Comparison of ENCODE assay signal across 9 mouse cellular contexts in genomic region chr10:19578409-19578986, GRCm38 (mm10). TPM values are rescaled to one million over a fixed set of nuclear protein-coding genes. Genes with fewer than 3 reads are reported as not detected.
DNase-seq lines count a peak whose midpoint lies in the region; TF ChIP-seq lines count a peak whose summit lies in the region.
"Had no signal": no experiment of that assay in that cellular context is flagged by ENCODE, and none has a peak within 500 bp of the region (broad histone marks: within the 10 kb centered on the region; RNA-seq: fewer than 3 reads in every experiment).

No protein-coding gene starts in this region.

- H3K9ac ChIP-seq in heart, adult 2 months (ENCODE audit: low read depth, low read length): no peak overlapping the region

- H3K27ac ChIP-seq in heart, adult 2 months: no peak overlapping the region
- H3K27ac ChIP-seq in spleen, adult 2 months (ENCODE audit: insufficient read depth, low read length): peak overlapping the region; percentile 77

- H3K36me3 ChIP-seq in heart, adult 2 months (ENCODE audit: control insufficient read depth, insufficient read depth, low read length): peaks cover 8% of the 10 kb centered on the region
- no peaks in the 10 kb centered on the region for H3K36me3 ChIP-seq in spleen, adult 2 months (ENCODE audit: control insufficient read depth, insufficient read depth, low read length)

- no peak for TF ChIP-seq POLR2A in heart, adult 2 months (IDR thresholded peaks at IDR 0.05; ENCODE audit: insufficient read depth, low read depth, low read length)
- no peak for TF ChIP-seq POLR2A in spleen, adult 2 months (IDR thresholded peaks at IDR 0.05; ENCODE audit: low read depth, low read length)

- H3K4me3 ChIP-seq in heart, adult 2 months: no peak overlapping the region
- no peak overlapping the region for H3K4me3 ChIP-seq in spleen, adult 2 months (ENCODE audit: extremely low read depth, insufficient read depth, insufficient read length)

- H3K4me1 ChIP-seq in heart, adult 2 months (ENCODE audit: control insufficient read depth, insufficient read depth, low read length): peaks cover 3% of the 10 kb centered on the region
- peaks cover 11% of the 10 kb centered on the region for H3K4me1 ChIP-seq in spleen, adult 2 months (ENCODE audit: control insufficient read depth, insufficient read depth, insufficient read length)

- no peak for TF ChIP-seq EP300 in heart, adult 2 months (IDR thresholded peaks at IDR 0.05; ENCODE audit: insufficient read depth, low read depth, low read length)

- WGBS in heart, adult 2 months: 60% methylated on average over 9 of the region's 9 CpGs
- 51% methylated on average over 9 of the region's 9 CpGs for WGBS in spleen, adult 2 months

- H3K27me3 ChIP-seq in heart, adult 2 months (ENCODE audit: control insufficient read depth, insufficient read depth, low read length): no peaks in the 10 kb centered on the region
- no peaks in the 10 kb centered on the region for H3K27me3 ChIP-seq in spleen, adult 2 months (ENCODE audit: control insufficient read depth, insufficient read depth, low read length)

- intact Hi-C loops in heart, adult 2 months (cut with DNase I): no loop called here
- intact Hi-C loops in heart, postnatal 36 days (cut with DNase I): no loop called here

- peak; percentile 89 for DNase-seq in heart, adult 11 months
- no peak for DNase-seq in heart, adult 2 months
- DNase-seq in spleen, adult 2 months (ENCODE audit: low read depth in 1 of 2, low spot score in 2 of 2): no peak
- no peak for DNase-seq in spleen, postnatal 36 days (ENCODE audit: low spot score in 2 of 2)
- peak; percentile 31 to 57 for DNase-seq in frontal cortex, postnatal 36 days (ENCODE audit: low spot score in 2 of 2)
- peak; percentile 36 for DNase-seq in right cerebral cortex, postnatal 25 days
- DNase-seq in layer of hippocampus, adult 9-11 months: no peak
- DNase-seq in heart, postnatal 36 days: no peak

- H3K79me2 ChIP-seq in heart, adult 2 months (replicated peaks; ENCODE audit: control insufficient read depth, insufficient read depth, low read length): no peaks in the 10 kb centered on the region

- no peak for TF ChIP-seq CTCF in heart, adult 2 months (IDR thresholded peaks at IDR 0.05)
- TF ChIP-seq CTCF in spleen, adult 2 months (IDR thresholded peaks at IDR 0.05; ENCODE audit: extremely low read depth, insufficient read depth, insufficient read length, insufficient replicate concordance): no peak

RNA-seq across cellular contexts. Expression of gene Ifngr1, which starts 13.3 kb away (rescaled TPM):
- total RNA-seq in heart, adult 2 months (2021): 10 to 100 TPM; 48.2 to 51.2 TPM
- 27.2 and 40.3 TPM in 2 replicates for polyA plus RNA-seq in heart, adult 2 months (2012; rRNA removed)
- polyA plus RNA-seq in spleen, adult 2 months (2012; rRNA removed): 36.6 and 40.4 TPM in 2 replicates
- 10 to 100 TPM; 49.5 to 58.9 TPM for total RNA-seq in heart, postnatal 36 days (2021)

RNA-seq across cellular contexts. Expression of gene Il22ra2, which starts 43.3 kb away (rescaled TPM):
- not detected for total RNA-seq in heart, adult 2 months (2021)
- polyA plus RNA-seq in heart, adult 2 months (2012; rRNA removed): not detected in 2 replicates
- 0.55 and 0.65 TPM in 2 replicates for polyA plus RNA-seq in spleen, adult 2 months (2012; rRNA removed)
- not detected for total RNA-seq in heart, postnatal 36 days (2021)
- total RNA-seq: liver, adult 2 months had no signal
- polyA plus RNA-seq: liver, adult 2 months had no signal

Comparison
In these comparisons a context has a peak if more than half of its experiments do, and no peak if none do; other contexts are left out.
1. DNase-seq: peak in heart, adult 11 months (single experiment), frontal cortex, postnatal 36 days (2 of 2) and right cerebral cortex, postnatal 25 days (single experiment); none in heart, adult 2 months (0 of 2), spleen, adult 2 months (0 of 2), spleen, postnatal 36 days (0 of 2), layer of hippocampus, adult 9-11 months (single experiment) and heart, postnatal 36 days (0 of 2).